Mouse (Mus musculus): ENCODE results near the gene Xrn2.
"Not testable (repeated sequence)": the region's sequence is repeated elsewhere in the genome, so short reads cannot be mapped to it uniquely, and the experiment has no call there.

Xrn2 gene

GRCm38 (mm10) chr2:147012623-147013184 lies at the start of gene Xrn2:
Gene Xrn2 (plus strand): TSS chr2:147012996.
- DNase-seq (ENCODE audit: low read depth, low spot score): peak; percentile 94

GRCm38 (mm10) chr2:146975024-146975423 lies 37.8 kb upstream of the Xrn2 start:
- DNase-seq (ENCODE audit: low read depth, low spot score): no peak

- no peak for DNase-seq (ENCODE audit: low read depth, low spot score)
Observed at GRCm38 (mm10) chr2:146975453-146976028, 37.3 kb upstream of the Xrn2 start.

- DNase-seq (ENCODE audit: low read depth, low spot score): no peak
Observed at GRCm38 (mm10) chr2:146982786-146983185, 30.0 kb upstream of the Xrn2 start.

- no peak for DNase-seq (ENCODE audit: low read depth, low spot score)
Observed at GRCm38 (mm10) chr2:146984831-146985230, 28.0 kb upstream of the Xrn2 start.

- DNase-seq (ENCODE audit: low read depth, low spot score): no peak
Observed at GRCm38 (mm10) chr2:146985807-146986206, 27.0 kb upstream of the Xrn2 start.

- DNase-seq (ENCODE audit: low read depth, low spot score): no peak
Observed at GRCm38 (mm10) chr2:146986429-146986828, 26.4 kb upstream of the Xrn2 start.

- DNase-seq (ENCODE audit: low read depth, low spot score): no peak
Observed at GRCm38 (mm10) chr2:147007265-147007664, 5.5 kb upstream of the Xrn2 start.

- DNase-seq (ENCODE audit: low read depth, low spot score): no peak
Observed at GRCm38 (mm10) chr2:147009084-147009483, 3.7 kb upstream of the Xrn2 start.

- DNase-seq (ENCODE audit: low read depth, low spot score): no peak
Observed at GRCm38 (mm10) chr2:147010141-147010540, 2.7 kb upstream of the Xrn2 start.

- DNase-seq (ENCODE audit: low read depth, low spot score): no peak
Observed at GRCm38 (mm10) chr2:147010952-147011351, 1.8 kb upstream of the Xrn2 start.

GRCm38 (mm10) chr2:147011474-147012140 lies 1.2 kb upstream of the Xrn2 start:
- DNase-seq (ENCODE audit: low read depth, low spot score): no peak

- no peak for DNase-seq (ENCODE audit: low read depth, low spot score)
Observed at GRCm38 (mm10) chr2:147012141-147012622, 614 bp upstream of the Xrn2 start.

GRCm38 (mm10) chr2:147013194-147013969 lies 586 bp downstream of the Xrn2 start:
- peak; percentile 87 for DNase-seq (ENCODE audit: low read depth, low spot score)

- DNase-seq (ENCODE audit: low read depth, low spot score): no peak
Observed at GRCm38 (mm10) chr2:147014101-147014886, 1.5 kb downstream of the Xrn2 start.

- DNase-seq (ENCODE audit: low read depth, low spot score): not testable (repeated sequence)
Observed at GRCm38 (mm10) chr2:147022041-147022440, 9.2 kb downstream of the Xrn2 start.

- DNase-seq (ENCODE audit: low read depth, low spot score): no peak
Observed at GRCm38 (mm10) chr2:147023067-147023466, 10.3 kb downstream of the Xrn2 start.

GRCm38 (mm10) chr2:147023560-147023959 lies 10.8 kb downstream of the Xrn2 start:
- no peak for DNase-seq (ENCODE audit: low read depth, low spot score)

GRCm38 (mm10) chr2:147033065-147033464 lies 20.3 kb downstream of the Xrn2 start:
- no peak for DNase-seq (ENCODE audit: low read depth, low spot score)

GRCm38 (mm10) chr2:147035864-147036263 lies 23.1 kb downstream of the Xrn2 start:
- DNase-seq (ENCODE audit: low read depth, low spot score): no peak

- no peak for DNase-seq (ENCODE audit: low read depth, low spot score)
Observed at GRCm38 (mm10) chr2:147047051-147047450, 34.3 kb downstream of the Xrn2 start.

All from embryo, embryonic 11.5 days (tissue).